ENCODE assay signal across 21 mouse cellular contexts in genomic region chr19:36700937-36701336, GRCm38 (mm10). TPM values are rescaled to one million over a fixed set of nuclear protein-coding genes. Genes with fewer than 3 reads are reported as not detected.
DNase-seq lines count a peak whose midpoint lies in the region; ATAC-seq and TF ChIP-seq lines count a peak whose summit lies in the region.
"Had no signal": no experiment of that assay in that cellular context is flagged by ENCODE, and none has a peak within 500 bp of the region (broad histone marks: within the 10 kb centered on the region; RNA-seq: fewer than 3 reads in every experiment).

No protein-coding gene starts in this region.

- H3K36me3 ChIP-seq in stomach, embryonic 14.5 days (ENCODE audit: control insufficient read depth, insufficient read depth, low read length), result no peaks in the 10 kb centered on the region
- no peaks in the 10 kb centered on the region for H3K36me3 ChIP-seq in stomach, postnatal 0 days (ENCODE audit: control insufficient read depth, insufficient read depth, low read length)
- H3K36me3 ChIP-seq: embryonic facial prominence, embryonic 12.5 days; hindbrain, embryonic 15.5 days; liver, embryonic 15.5 days; midbrain, embryonic 15.5 days had no signal

- no peak for TF ChIP-seq CTCF in left cerebral cortex, adult 2 months (IDR thresholded peaks at IDR 0.05)
- no peak for TF ChIP-seq CTCF in stomach, postnatal 0 days (IDR thresholded peaks at IDR 0.05; ENCODE audit: low read depth)

- no peak for TF ChIP-seq EP300 in stomach, postnatal 0 days (optimal IDR thresholded peaks at IDR 0.05)

- peaks cover 32% of the 10 kb centered on the region for H3K4me1 ChIP-seq in stomach, embryonic 14.5 days (ENCODE audit: control insufficient read depth, insufficient read depth, low read length)
- H3K4me1 ChIP-seq in stomach, postnatal 0 days (replicated peaks; ENCODE audit: control insufficient read depth, insufficient read depth), result 0 out of 2 replicates have a peak, but pooled peaks cover 3% of the 10 kb centered on the region

- 63% methylated on average over 4 of the region's 4 CpGs for WGBS in stomach, embryonic 14.5 days
- 62% methylated on average over 4 of the region's 4 CpGs for WGBS in stomach, postnatal 0 days

- no peak overlapping the region for H3K9ac ChIP-seq in stomach, embryonic 14.5 days (replicated peaks; ENCODE audit: low read depth, low read length)
- H3K9ac ChIP-seq in stomach, postnatal 0 days (ENCODE audit: low read length), result no peak overlapping the region
- H3K9ac ChIP-seq: embryonic facial prominence, embryonic 12.5 days; hindbrain, embryonic 15.5 days; liver, embryonic 15.5 days; midbrain, embryonic 15.5 days had no signal

- intact Hi-C loops in heart, postnatal 25 days (cut with DNase I), result no loop called here
- intact Hi-C loops in left cerebral cortex, adult 2 months (cut with DNase I), result no loop called here

- H3K27ac ChIP-seq in left cerebral cortex, adult 2 months, result peak overlapping the region; percentile 82
- peak overlapping the region; percentile 80; the same call in 1 of the 2 replicates for H3K27ac ChIP-seq in stomach, embryonic 14.5 days (ENCODE audit: low read length)
- no peak overlapping the region for H3K27ac ChIP-seq in stomach, postnatal 0 days (replicated peaks)
- H3K27ac ChIP-seq: embryonic facial prominence, embryonic 12.5 days; hindbrain, embryonic 15.5 days; liver, embryonic 15.5 days; midbrain, embryonic 15.5 days had no signal

- DNase-seq in heart, adult 11 months, result peak; percentile 84
- DNase-seq in heart, postnatal 25 days (ENCODE audit: low spot score), result no peak
- DNase-seq in left cerebral cortex, adult 2 months (ENCODE audit: extremely low spot score in 1 of 2, low spot score in 2 of 2), result no peak
- no peak for DNase-seq in left cerebral cortex, adult 9 months (ENCODE audit: low spot score in 2 of 2)
- no peak for DNase-seq in stomach, postnatal 0 days (ENCODE audit: low spot score)
- no peak for DNase-seq in right cerebral cortex, postnatal 36 days (ENCODE audit: low spot score in 2 of 2)
- no peak for DNase-seq in cerebellum, adult 11 months
- DNase-seq: adrenal gland, postnatal 10 days; B cell, adult 2 months; cerebellum, adult 11-12 months; gastrocnemius, postnatal 36 days; kidney, adult 8-10 months; kidney, postnatal 36 days; retina, postnatal 1 day had no signal

- no peak overlapping the region for H3K4me2 ChIP-seq in stomach, embryonic 14.5 days (replicated peaks; ENCODE audit: low read depth, low read length)
- H3K4me2 ChIP-seq in stomach, postnatal 0 days (replicated peaks; ENCODE audit: low read depth), result no peak overlapping the region
- H3K4me2 ChIP-seq: embryonic facial prominence, embryonic 12.5 days; hindbrain, embryonic 15.5 days; liver, embryonic 15.5 days; midbrain, embryonic 15.5 days had no signal

- no peaks in the 10 kb centered on the region for H3K9me3 ChIP-seq in stomach, embryonic 14.5 days (ENCODE audit: control insufficient read depth, low read depth, low read length)
- no peaks in the 10 kb centered on the region for H3K9me3 ChIP-seq in stomach, postnatal 0 days (ENCODE audit: control insufficient read depth, low read length)
- H3K9me3 ChIP-seq: embryonic facial prominence, embryonic 12.5 days; hindbrain, embryonic 15.5 days; liver, embryonic 15.5 days; midbrain, embryonic 15.5 days had no signal

- ATAC-seq in stomach, embryonic 14.5 days (ENCODE audit: insufficient number of reproducible peaks, insufficient read depth, low FRiP score, low read depth), result no peak
- ATAC-seq in stomach, postnatal 0 days (ENCODE audit: low FRiP score, low TSS enrichment), result no peak
- ATAC-seq: midbrain, embryonic 15.5 days had no signal

- H3K4me3 ChIP-seq in left cerebral cortex, adult 2 months, result no peak overlapping the region
- no peak overlapping the region for H3K4me3 ChIP-seq in stomach, embryonic 14.5 days (ENCODE audit: low read depth, low read length)
- no peak overlapping the region for H3K4me3 ChIP-seq in stomach, postnatal 0 days (ENCODE audit: low read depth, low read length)
- H3K4me3 ChIP-seq: embryonic facial prominence, embryonic 12.5 days; hindbrain, embryonic 15.5 days; liver, embryonic 15.5 days; midbrain, embryonic 15.5 days had no signal

- H3K27me3 ChIP-seq in stomach, embryonic 14.5 days (ENCODE audit: control insufficient read depth, insufficient read depth, low read length), result no peaks in the 10 kb centered on the region
- no peaks in the 10 kb centered on the region for H3K27me3 ChIP-seq in stomach, postnatal 0 days (ENCODE audit: control insufficient read depth, insufficient read depth, low read length)
- H3K27me3 ChIP-seq: embryonic facial prominence, embryonic 12.5 days; hindbrain, embryonic 15.5 days; liver, embryonic 15.5 days; midbrain, embryonic 15.5 days had no signal

RNA-seq across cellular contexts. Expression of gene Ppp1r3c, which starts 35.5 kb away (rescaled TPM):
- total RNA-seq in heart, postnatal 25 days (2021), result 100 to 1,000 TPM in 1 of 2 experiments, 10 to 100 TPM in 1; 94.9 to 102 TPM
- total RNA-seq in left cerebral cortex, adult 2 months (2021), result 10 to 100 TPM; 48.4 to 58.1 TPM
- 21.9 and 29.8 TPM in 2 replicates for polyA plus RNA-seq in stomach, embryonic 14.5 days (2014; fragmentation: Nextera tagmentation; extraction: Ambion mirVana)
- 7.0 and 7.1 TPM in 2 replicates for polyA plus RNA-seq in stomach, postnatal 0 days (2015; fragmentation: Nextera tagmentation; extraction: Ambion mirVana)
- total RNA-seq: common myeloid progenitor, adult 5-6 weeks; megakaryocyte progenitor cell, adult 5-6 weeks had no signal
